Mouse (Mus musculus) midbrain, embryonic 16.5 days (tissue): Measurements from ENCODE around the gene Surf6. TPM values are rescaled to one million over a fixed set of nuclear protein-coding genes. Genes with fewer than 3 reads are reported as not detected.

ENCODE experiments used
- ATAC-seq: fragments of 200-750 bp; cut with Nextera tagmentation; 2 replicates; pipeline ENCODE4 v1.8.0; 2017; ENCODE audit warnings: moderate TSS enrichment
- H3K27ac ChIP-seq: fragments of 300-500 bp; sonication (generic); 2 replicates; pipeline ENCODE4 v1.5.1; 2014; ENCODE audit warnings: mild to moderate bottlenecking, low read length, mixed read lengths
- H3K27me3 ChIP-seq: fragments of 300-500 bp; sonication (generic); 2 replicates; pipeline ENCODE4 v1.6.1; 2014; ENCODE audit warnings: low read depth, low read length, mixed read lengths; ENCODE audit not compliant: control insufficient read depth, insufficient read depth
- H3K36me3 ChIP-seq: fragments of 300-500 bp; sonication (generic); 2 replicates; pipeline ENCODE4 v1.6.1; 2014; ENCODE audit warnings: mild to moderate bottlenecking, low read length, moderate library complexity, mixed read lengths; ENCODE audit not compliant: control insufficient read depth, insufficient read depth
- H3K4me1 ChIP-seq: fragments of 300-500 bp; sonication (generic); 2 replicates; pipeline ENCODE4 v1.6.1; 2014; ENCODE audit warnings: mild to moderate bottlenecking, low read length, mixed read lengths; ENCODE audit not compliant: control insufficient read depth, insufficient read depth
- H3K4me2 ChIP-seq: fragments of 300-500 bp; sonication (generic); 2 replicates; pipeline ENCODE4 v1.6.1; 2014; ENCODE audit warnings: mild to moderate bottlenecking, low read length, mixed read lengths
- H3K4me3 ChIP-seq: fragments of 300-500 bp; sonication (generic); 2 replicates; pipeline ENCODE4 v1.5.1; 2014; ENCODE audit warnings: low read depth, mild to moderate bottlenecking, low read length, moderate library complexity, mixed read lengths
- H3K9ac ChIP-seq: fragments of 300-500 bp; sonication (generic); 2 replicates; pipeline ENCODE4 v1.6.1; 2014; ENCODE audit warnings: low read depth, low read length, mixed read lengths
- H3K9me3 ChIP-seq: fragments of 300-500 bp; sonication (generic); replicated peaks from 2 replicates; pipeline ENCODE4 v1.6.1; 2014; ENCODE audit warnings: mild to moderate bottlenecking, low read length, mixed read lengths; ENCODE audit not compliant: control insufficient read depth, poor library complexity, severe bottlenecking
- WGBS: fragments of 180-500 bp; shearing (Covaris S2); extraction: QIAGEN DNeasy Blood & Tissue Kit; methylation state at CpG from one replicate; pipeline ENCODE4 v1.1.7; 2014; 5-methylcytosine and 5-hydroxymethylcytosine counted together
- polyA plus RNA-seq: library from polyadenylated mRNA; unstranded; fragments of >200 nt; fragmentation: Nextera tagmentation; extraction: Ambion mirVana; gene quantifications from 2 replicates; pipeline ENCODE4 v1.2.1, GENCODE M21; 2015

Surf6 gene
- polyA plus RNA-seq, 1 experiment from 2014 or later, result 30.7 TPM

DNA sequence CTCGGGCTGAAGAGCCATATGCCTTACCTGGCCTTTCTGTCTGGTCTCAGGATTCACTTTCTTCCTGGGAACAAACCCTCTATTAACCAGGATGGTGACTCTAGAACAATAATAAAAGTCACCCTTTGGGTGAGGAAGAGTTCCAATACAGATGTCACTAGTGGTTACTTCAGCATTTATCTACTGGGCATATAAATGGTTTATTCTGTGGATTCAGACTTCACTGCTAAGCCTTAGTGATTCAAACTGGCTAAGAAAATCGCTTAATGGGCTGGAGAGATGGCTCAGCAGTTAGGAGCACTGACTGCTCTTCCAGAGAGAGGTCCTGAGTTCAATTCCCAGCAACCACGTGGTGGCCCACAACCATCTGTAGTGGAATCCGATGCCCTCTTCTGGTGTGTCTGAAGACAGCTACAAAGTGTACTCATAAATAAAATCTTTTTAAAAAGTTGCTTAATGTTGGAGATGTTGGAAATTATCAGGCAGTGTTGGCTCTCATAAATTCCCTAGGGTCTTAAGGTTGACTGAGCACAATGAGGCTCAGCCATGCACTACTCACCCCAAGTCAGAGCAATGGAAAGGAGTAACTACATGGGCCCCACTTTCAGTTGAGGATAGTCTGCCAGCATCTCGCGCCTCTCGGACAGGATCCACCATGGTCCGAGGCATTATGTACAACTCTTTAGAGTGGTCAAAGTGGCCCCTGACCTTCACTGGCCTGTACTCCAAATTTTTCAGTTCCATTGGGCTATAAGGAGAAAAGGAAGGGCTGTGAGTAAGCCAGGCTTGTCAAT is 11.7 kb upstream of the Surf6 start:
- whole genome bisulfite sequencing, result 65% methylated on average over 8 of the region's 8 CpGs
- Histone ChIP-seq H3K27ac (no peak overlapping the region), H3K4me1 (peaks cover 36% of the 10 kb centered on the region), H3K4me3 (no peak overlapping the region), H3K36me3 (peaks cover 34% of the 10 kb centered on the region), H3K27me3 (no peaks in the 10 kb centered on the region), H3K4me2 (no peak overlapping the region), H3K9me3 (no peaks in the 10 kb centered on the region), H3K9ac (no peak overlapping the region)
- no peak for ATAC-seq

DNA sequence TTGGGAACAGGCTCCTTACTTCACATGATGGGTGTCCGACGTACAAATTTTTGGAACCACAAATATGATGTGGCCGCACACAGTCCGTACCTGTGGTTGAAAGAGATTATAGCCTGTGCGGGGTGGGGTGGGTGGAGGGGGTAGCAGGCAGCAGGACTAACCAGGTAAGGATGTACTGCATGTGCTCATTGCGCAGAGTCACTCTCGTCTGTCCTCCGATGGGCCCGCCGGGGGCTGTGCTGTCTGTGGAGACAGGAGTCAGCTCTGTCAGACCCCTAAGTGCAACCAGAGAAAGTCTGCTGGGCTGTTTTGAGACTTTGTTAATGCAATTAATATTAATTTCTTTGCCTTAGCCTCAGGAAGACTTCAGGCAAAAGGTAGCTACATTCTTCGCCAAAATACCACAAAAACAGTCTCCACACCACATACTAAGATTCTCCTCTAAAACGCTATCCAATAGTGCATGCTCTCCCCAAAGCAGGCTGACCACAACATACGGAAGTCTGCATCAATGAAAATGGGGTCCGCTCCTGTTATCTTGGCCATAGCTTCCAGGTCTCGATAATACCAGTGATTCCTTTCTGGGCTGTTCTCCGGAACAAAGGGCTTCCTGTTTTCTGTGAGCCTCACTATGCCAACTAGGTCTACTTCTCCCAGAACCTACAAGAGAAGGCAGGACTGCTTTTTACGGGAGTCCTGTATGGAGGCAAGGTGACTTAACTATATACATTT is 10.9 kb upstream of the Surf6 start:
- H3K9me3 ChIP-seq, result no peaks in the 10 kb centered on the region
- peaks cover 27% of the 10 kb centered on the region for H3K36me3 ChIP-seq
- no peak overlapping the region for H3K4me2 ChIP-seq
- no peak for ATAC-seq
- H3K9ac ChIP-seq, result no peak overlapping the region
- H3K4me1 ChIP-seq, result peaks cover 44% of the 10 kb centered on the region
- H3K27me3 ChIP-seq, result no peaks in the 10 kb centered on the region
- WGBS, result 86% methylated on average over 17 of the region's 17 CpGs
- H3K27ac ChIP-seq, result no peak overlapping the region
- H3K4me3 ChIP-seq, result no peak overlapping the region

DNA sequence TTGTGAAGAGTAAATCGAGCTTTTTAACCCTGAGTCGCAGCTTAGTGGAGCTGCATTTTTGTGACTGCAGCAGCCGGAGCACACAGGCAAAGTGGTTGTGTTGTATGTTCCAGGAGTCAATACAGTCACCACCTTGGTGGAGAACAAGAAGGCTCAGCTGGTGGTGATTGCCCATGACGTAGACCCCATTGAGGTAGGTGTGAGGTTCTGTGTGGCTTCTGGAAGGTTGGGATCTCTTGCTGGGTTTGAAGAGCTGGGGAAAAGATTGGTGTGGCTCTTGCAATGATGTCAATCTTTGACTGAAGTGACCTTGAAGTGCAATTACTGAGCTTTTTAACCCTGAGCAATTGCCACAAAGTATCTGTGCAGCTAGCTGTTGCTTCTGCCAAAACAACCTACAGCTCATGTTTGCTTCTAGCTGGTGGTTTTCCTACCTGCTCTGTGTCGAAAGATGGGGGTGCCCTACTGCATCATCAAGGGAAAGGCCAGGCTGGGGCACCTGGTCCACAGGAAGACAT is 9.6 kb upstream of the Surf6 start:
- Histone ChIP-seq H3K4me1 (peaks cover 40% of the 10 kb centered on the region), H3K27me3 (no peaks in the 10 kb centered on the region), H3K4me2 (peak overlapping the region; percentile 99), H3K4me3 (peak overlapping the region; percentile 84), H3K9ac (peak overlapping the region; percentile 93; the same call in 1 of the 2 replicates), H3K27ac (no peak overlapping the region), H3K9me3 (no peaks in the 10 kb centered on the region), H3K36me3 (peaks cover 33% of the 10 kb centered on the region)
- no peak for ATAC-seq
- WGBS, result 74% methylated on average over 5 of the region's 5 CpGs

DNA sequence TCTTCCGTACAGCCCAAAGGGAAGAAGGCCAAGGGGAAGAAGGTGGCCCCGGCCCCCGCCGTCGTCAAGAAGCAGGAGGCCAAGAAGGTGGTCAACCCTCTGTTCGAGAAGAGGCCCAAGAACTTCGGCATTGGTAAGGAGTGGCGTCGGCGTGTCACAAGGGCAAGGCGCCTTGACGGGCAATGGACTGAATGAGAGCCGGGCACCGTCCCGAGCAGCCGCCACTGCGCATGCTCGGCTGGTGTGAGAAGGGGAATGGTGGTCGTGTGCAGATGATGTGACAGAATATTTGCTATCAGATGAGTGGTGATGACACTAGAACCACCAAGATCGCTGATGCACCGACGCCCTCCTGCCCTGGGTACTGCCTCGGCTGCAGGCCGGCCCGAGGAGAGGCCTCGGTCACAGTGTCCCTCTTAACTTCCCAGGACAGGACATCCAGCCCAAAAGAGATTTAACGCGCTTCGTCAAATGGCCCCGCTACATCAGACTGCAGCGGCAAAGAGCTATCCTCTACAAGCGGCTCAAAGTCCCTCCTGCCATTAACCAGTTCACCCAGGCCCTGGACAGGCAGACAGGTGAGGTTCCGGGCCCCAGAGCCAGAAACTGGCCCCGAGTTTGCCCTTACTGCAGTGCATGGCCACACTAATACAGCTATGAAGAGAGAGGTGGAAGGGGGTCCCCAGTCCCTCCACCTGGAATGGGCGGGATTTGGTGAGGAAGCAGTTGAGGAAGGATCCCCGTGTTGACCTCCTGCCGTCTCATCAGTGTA is 8.5 kb upstream of the Surf6 start:
- Histone ChIP-seq H3K27me3 (no peaks in the 10 kb centered on the region), H3K4me3 (peak overlapping the region; percentile 84), H3K4me1 (peaks cover 35% of the 10 kb centered on the region), H3K9me3 (no peaks in the 10 kb centered on the region), H3K36me3 (peaks cover 42% of the 10 kb centered on the region), H3K4me2 (peak overlapping the region; percentile 99), H3K27ac (peak overlapping the region; percentile 93), H3K9ac (peak overlapping the region; percentile 93)
- ATAC-seq, result peak; percentile 69
- WGBS, result under 1% methylated on average over 33 of the region's 37 CpGs

DNA sequence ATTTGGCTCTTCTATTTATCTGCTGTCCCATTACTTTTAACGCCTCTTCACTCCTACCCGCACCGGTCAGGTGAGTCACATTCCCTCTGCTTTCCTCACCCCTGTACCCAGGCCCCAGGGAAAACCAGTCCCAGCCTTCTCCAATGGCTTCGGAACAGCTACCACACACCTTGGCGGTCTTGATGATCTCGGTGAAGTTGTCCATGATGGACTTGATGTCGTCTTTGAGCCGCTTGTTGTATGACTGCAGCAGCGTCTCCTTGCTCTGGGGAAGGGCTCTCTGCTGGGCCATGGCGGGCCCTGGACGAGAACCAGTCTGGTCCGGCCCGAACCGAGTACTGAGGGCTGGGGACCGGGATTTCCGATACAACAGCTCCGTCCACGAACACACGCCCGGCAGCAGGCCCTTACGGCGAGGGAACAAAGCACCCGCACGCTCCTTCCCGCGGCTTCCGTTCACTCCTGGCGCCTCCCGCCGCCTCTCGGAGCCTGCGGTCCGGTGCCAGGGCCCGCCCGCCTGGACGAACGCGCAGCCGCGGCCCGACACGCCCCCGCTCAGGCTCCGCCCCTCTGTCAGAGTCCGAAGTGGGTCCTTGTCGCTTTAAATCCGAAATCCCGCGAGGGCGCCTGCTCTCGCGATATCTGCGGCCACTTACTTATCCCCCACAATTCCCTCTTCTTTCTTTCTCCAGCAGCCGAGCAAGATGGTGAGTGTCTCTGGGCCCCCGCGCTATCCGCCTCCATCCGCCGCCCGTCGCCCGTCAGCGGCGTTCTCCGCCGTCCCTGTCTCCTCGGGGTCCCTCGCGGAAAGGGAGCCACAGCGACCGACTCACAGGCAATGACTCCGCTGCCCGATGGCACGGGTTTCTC is 7.7 kb upstream of the Surf6 start, which contains the start of the genes Med22 and Rpl7a:
Med22 (minus strand) TSS at position 554 of the 870 bp plus-strand sequence.
Rpl7a (plus strand) TSS at position 641 of the 870 bp plus-strand sequence.
- H3K4me2 ChIP-seq, result peak within 1 kb of the TSS; percentile 99
- H3K4me1 ChIP-seq, result peaks cover 31% of the 10 kb centered on the region
- WGBS, result under 1% methylated on average over 74 of the region's 74 CpGs
- peak within 1 kb of the TSS; percentile 84 for H3K4me3 ChIP-seq
- H3K9ac ChIP-seq, result peak within 1 kb of the TSS; percentile 93
- H3K27ac ChIP-seq, result peak within 1 kb of the TSS; percentile 93
- no peaks in the 10 kb centered on the region for H3K27me3 ChIP-seq
- peaks cover 46% of the 10 kb centered on the region for H3K36me3 ChIP-seq
- peak; percentile 93 for ATAC-seq
- no peaks in the 10 kb centered on the region for H3K9me3 ChIP-seq

DNA sequence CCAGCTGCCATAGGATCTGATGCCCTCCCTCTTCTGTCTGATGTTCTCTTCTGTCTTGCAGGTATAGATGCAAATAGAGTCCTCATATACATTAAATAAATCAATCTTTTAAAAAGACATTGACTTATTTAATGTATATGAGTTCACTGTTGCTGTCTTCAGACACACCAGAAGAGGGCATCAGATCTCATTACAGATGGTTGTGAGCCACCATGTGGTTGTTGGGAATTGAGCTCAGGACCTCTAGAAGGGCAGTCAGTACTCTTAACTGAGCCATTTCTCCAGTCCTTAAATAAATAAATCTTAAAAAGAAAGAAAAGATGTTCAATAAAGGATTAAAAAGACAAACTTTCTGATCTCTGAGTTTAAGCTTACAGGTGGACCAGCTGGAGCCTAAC is 6.7 kb upstream of the Surf6 start:
- no peaks in the 10 kb centered on the region for H3K27me3 ChIP-seq
- peaks cover 46% of the 10 kb centered on the region for H3K36me3 ChIP-seq
- peak overlapping the region; percentile 78 for H3K4me2 ChIP-seq
- ATAC-seq, result no peak
- H3K4me3 ChIP-seq, result peak overlapping the region; percentile 84
- peak overlapping the region; percentile 90 for H3K9ac ChIP-seq
- H3K4me1 ChIP-seq, result peaks cover 26% of the 10 kb centered on the region
- H3K9me3 ChIP-seq, result no peaks in the 10 kb centered on the region
- peak overlapping the region; percentile 93; the same call in 1 of the 2 replicates for H3K27ac ChIP-seq

DNA sequence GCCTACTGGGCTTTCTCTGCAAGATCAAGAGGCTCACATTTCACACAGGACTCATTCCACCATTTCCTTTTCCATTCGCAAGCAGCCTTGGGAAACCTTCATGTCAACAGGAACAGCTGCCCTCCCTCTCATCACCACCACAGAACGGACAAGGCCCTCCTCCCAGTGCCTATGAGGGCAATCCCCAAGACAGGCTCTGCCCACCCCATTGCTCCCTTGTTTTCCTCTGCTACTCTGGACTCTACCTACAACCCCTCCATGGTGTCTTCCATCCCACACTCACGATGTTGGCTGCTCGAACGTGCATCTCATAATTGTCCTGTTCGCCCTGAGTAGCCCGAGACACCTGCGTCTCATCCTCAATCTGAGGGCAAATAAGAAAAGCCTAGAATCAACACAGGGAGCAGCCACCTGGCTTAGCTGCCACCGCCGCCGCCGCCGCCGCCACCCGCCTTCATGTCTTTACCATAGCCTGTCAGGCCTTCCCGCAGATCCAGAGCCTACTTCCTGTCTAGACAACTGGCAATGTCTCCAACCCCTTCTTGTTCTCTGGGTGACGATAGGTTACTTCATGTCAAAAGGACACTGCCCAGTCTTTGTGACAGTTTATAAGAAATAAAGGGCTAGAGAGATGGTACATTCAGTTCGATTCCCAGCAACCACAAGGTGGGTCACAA is 6.2 kb upstream of the Surf6 start:
- H3K4me3 ChIP-seq, result peak overlapping the region; percentile 84; the same call in 1 of the 2 replicates
- H3K4me2 ChIP-seq, result peak overlapping the region; percentile 78
- H3K9me3 ChIP-seq, result no peaks in the 10 kb centered on the region
- H3K27ac ChIP-seq, result no peak overlapping the region
- peak overlapping the region; percentile 59 for H3K9ac ChIP-seq
- WGBS, result 89% methylated on average over 18 of the region's 18 CpGs
- no peak for ATAC-seq
- H3K36me3 ChIP-seq, result peaks cover 41% of the 10 kb centered on the region
- H3K4me1 ChIP-seq, result peaks cover 27% of the 10 kb centered on the region
- H3K27me3 ChIP-seq, result no peaks in the 10 kb centered on the region
